Mouse (Mus musculus): ENCODE results near the gene Dscaml1.

- TF ChIP-seq EP300 (optimal IDR thresholded peaks at IDR 0.05) (no peak), CTCF (IDR thresholded peaks at IDR 0.05; ENCODE audit: low read depth) (peak; percentile 61)
Observed at GRCm38 (mm10) chr9:45522866-45523265, 96.4 kb downstream of the Dscaml1 start.
